Mouse (Mus musculus): ENCODE results near the gene Nr2f1. TPM values are rescaled to one million over a fixed set of nuclear protein-coding genes. Genes with fewer than 3 reads are reported as not detected.
A peak's percentile ranks its signal among the peaks of the same experiment; 100 is the strongest.
"Not testable (repeated sequence)": the region's sequence is repeated elsewhere in the genome, so short reads cannot be mapped to it uniquely, and the experiment has no call there.

Nr2f1 gene
- polyA plus RNA-seq (2014; fragmentation: Nextera tagmentation; extraction: Ambion mirVana): 10.2 and 10.9 TPM in 2 replicates

DNA sequence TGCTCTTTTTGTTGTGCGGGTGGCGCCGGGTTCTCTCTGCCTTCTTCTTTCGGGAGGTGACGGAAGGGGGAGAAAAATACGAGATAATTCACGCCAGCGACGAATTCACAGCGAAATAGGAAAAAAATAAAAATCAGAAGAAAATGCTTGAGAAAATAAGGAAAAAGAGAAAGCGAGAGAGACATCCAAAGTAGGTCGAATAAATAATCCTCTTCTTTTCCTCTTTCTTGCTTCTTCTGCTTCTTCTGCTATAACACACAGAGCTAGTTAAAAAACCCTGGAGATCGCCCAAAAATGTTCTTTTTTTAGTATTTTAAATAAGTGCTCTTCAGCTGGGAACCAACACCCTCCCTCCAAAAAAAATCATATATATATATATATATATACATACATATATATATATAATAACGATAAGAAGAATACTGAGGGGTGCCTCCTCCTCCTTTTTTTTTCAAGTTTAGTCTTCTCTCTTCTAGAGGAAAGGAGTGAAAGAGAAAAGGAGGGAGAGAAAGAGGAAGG, at the start of gene Nr2f1:
Gene Nr2f1 (minus strand): TSS at position 116 of the 519 bp plus-strand sequence.
- no peak for ATAC-seq (replicated peaks; ENCODE audit: insufficient number of reproducible peaks, low FRiP score, low TSS enrichment)
- H3K4me1 ChIP-seq (ENCODE audit: control insufficient read depth, insufficient read depth, low read length): peaks cover 7% of the 10 kb centered on the region
- H3K36me3 ChIP-seq (ENCODE audit: control insufficient read depth, insufficient read depth, low read length): no peaks in the 10 kb centered on the region
- H3K9ac ChIP-seq (ENCODE audit: low read depth, low read length): peak within 1 kb of the TSS; percentile 87
- H3K27ac ChIP-seq (ENCODE audit: low read depth, low read length): peak within 1 kb of the TSS; percentile 97
- H3K4me2 ChIP-seq: peak within 1 kb of the TSS; percentile 77
- H3K9me3 ChIP-seq (replicated peaks; ENCODE audit: control insufficient read depth, low read length): no peaks in the 10 kb centered on the region
- H3K4me3 ChIP-seq (ENCODE audit: low read depth, low read length): peak within 1 kb of the TSS; percentile 81
- H3K27me3 ChIP-seq (ENCODE audit: control insufficient read depth, insufficient read depth, low read length): peaks cover 22% of the 10 kb centered on the region
- WGBS (ENCODE audit: insufficient replicate concordance): 0% methylated on average over 14 of the region's 14 CpGs

- Histone ChIP-seq H3K9me3 (replicated peaks; ENCODE audit: control insufficient read depth, low read length) (no peaks in the 10 kb centered on the region), H3K36me3 (ENCODE audit: control insufficient read depth, insufficient read depth, low read length) (no peaks in the 10 kb centered on the region), H3K9ac (ENCODE audit: low read depth, low read length) (no peak overlapping the region), H3K4me3 (ENCODE audit: low read depth, low read length) (no peak overlapping the region), H3K4me1 (ENCODE audit: control insufficient read depth, insufficient read depth, low read length) (no peaks in the 10 kb centered on the region), H3K27me3 (ENCODE audit: control insufficient read depth, insufficient read depth, low read length) (no peaks in the 10 kb centered on the region), H3K4me2 (no peak overlapping the region), H3K27ac (ENCODE audit: low read depth, low read length) (no peak overlapping the region)
- ATAC-seq (replicated peaks; ENCODE audit: insufficient number of reproducible peaks, low FRiP score, low TSS enrichment): no peak
- WGBS (ENCODE audit: insufficient replicate concordance): 86% methylated on average over 3 of the region's 3 CpGs
These were observed 22.1 kb upstream of the Nr2f1 start for GRCm38 (mm10) chr13:78221680-78222079.

- ATAC-seq (replicated peaks; ENCODE audit: insufficient number of reproducible peaks, low FRiP score, low TSS enrichment); H3K4me1 ChIP-seq (ENCODE audit: control insufficient read depth, insufficient read depth, low read length); H3K4me2 ChIP-seq; H3K9me3 ChIP-seq (replicated peaks; ENCODE audit: control insufficient read depth, low read length); H3K4me3 ChIP-seq (ENCODE audit: low read depth, low read length); H3K36me3 ChIP-seq (ENCODE audit: control insufficient read depth, insufficient read depth, low read length); H3K27me3 ChIP-seq (ENCODE audit: control insufficient read depth, insufficient read depth, low read length); H3K9ac ChIP-seq (ENCODE audit: low read depth, low read length); H3K27ac ChIP-seq (ENCODE audit: low read depth, low read length): not testable (repeated sequence)
- 86% methylated on average over 6 of the region's 6 CpGs for WGBS (ENCODE audit: insufficient replicate concordance)
These were observed 20.7 kb upstream of the Nr2f1 start for GRCm38 (mm10) chr13:78220238-78220637.

GRCm38 (mm10) chr13:78215223-78215622, 15.7 kb upstream of the Nr2f1 start:
- peaks cover 29% of the 10 kb centered on the region for H3K27me3 ChIP-seq (ENCODE audit: control insufficient read depth, insufficient read depth, low read length)
- WGBS (ENCODE audit: insufficient replicate concordance): 55% methylated on average over 2 of the region's 2 CpGs
- no peak overlapping the region for H3K9ac ChIP-seq (ENCODE audit: low read depth, low read length)
- no peaks in the 10 kb centered on the region for H3K9me3 ChIP-seq (replicated peaks; ENCODE audit: control insufficient read depth, low read length)
- H3K4me3 ChIP-seq (ENCODE audit: low read depth, low read length): no peak overlapping the region
- no peak overlapping the region for H3K27ac ChIP-seq (ENCODE audit: low read depth, low read length)
- H3K4me1 ChIP-seq (ENCODE audit: control insufficient read depth, insufficient read depth, low read length): no peaks in the 10 kb centered on the region
- H3K36me3 ChIP-seq (ENCODE audit: control insufficient read depth, insufficient read depth, low read length): no peaks in the 10 kb centered on the region
- H3K4me2 ChIP-seq: no peak overlapping the region
- ATAC-seq (replicated peaks; ENCODE audit: insufficient number of reproducible peaks, low FRiP score, low TSS enrichment): no peak

- H3K9me3 ChIP-seq (replicated peaks; ENCODE audit: control insufficient read depth, low read length): no peaks in the 10 kb centered on the region
- no peak overlapping the region for H3K27ac ChIP-seq (ENCODE audit: low read depth, low read length)
- H3K36me3 ChIP-seq (ENCODE audit: control insufficient read depth, insufficient read depth, low read length): no peaks in the 10 kb centered on the region
- no peak for ATAC-seq (replicated peaks; ENCODE audit: insufficient number of reproducible peaks, low FRiP score, low TSS enrichment)
- 0 out of 2 replicates have a peak, but pooled peaks cover 5% of the 10 kb centered on the region for H3K4me1 ChIP-seq (ENCODE audit: control insufficient read depth, insufficient read depth, low read length)
- no peak overlapping the region for H3K9ac ChIP-seq (ENCODE audit: low read depth, low read length)
- WGBS (ENCODE audit: insufficient replicate concordance): 57% methylated on average over 2 of the region's 2 CpGs
- H3K27me3 ChIP-seq (ENCODE audit: control insufficient read depth, insufficient read depth, low read length): peaks cover 47% of the 10 kb centered on the region
- H3K4me3 ChIP-seq (ENCODE audit: low read depth, low read length): no peak overlapping the region
- no peak overlapping the region for H3K4me2 ChIP-seq
These were observed 13.6 kb upstream of the Nr2f1 start for GRCm38 (mm10) chr13:78213155-78213554.

GRCm38 (mm10) chr13:78212111-78212510, 12.6 kb upstream of the Nr2f1 start:
- H3K36me3 ChIP-seq (ENCODE audit: control insufficient read depth, insufficient read depth, low read length): no peaks in the 10 kb centered on the region
- no peaks in the 10 kb centered on the region for H3K9me3 ChIP-seq (replicated peaks; ENCODE audit: control insufficient read depth, low read length)
- no peak overlapping the region for H3K9ac ChIP-seq (ENCODE audit: low read depth, low read length)
- no peak overlapping the region for H3K27ac ChIP-seq (ENCODE audit: low read depth, low read length)
- H3K4me2 ChIP-seq: no peak overlapping the region
- 31% methylated on average over 15 of the region's 15 CpGs for WGBS (ENCODE audit: insufficient replicate concordance)
- ATAC-seq (replicated peaks; ENCODE audit: insufficient number of reproducible peaks, low FRiP score, low TSS enrichment): no peak
- no peak overlapping the region for H3K4me3 ChIP-seq (ENCODE audit: low read depth, low read length)
- peaks cover 53% of the 10 kb centered on the region for H3K27me3 ChIP-seq (ENCODE audit: control insufficient read depth, insufficient read depth, low read length)
- peaks cover 8% of the 10 kb centered on the region; the same call in 1 of the 2 replicates for H3K4me1 ChIP-seq (ENCODE audit: control insufficient read depth, insufficient read depth, low read length)

DNA sequence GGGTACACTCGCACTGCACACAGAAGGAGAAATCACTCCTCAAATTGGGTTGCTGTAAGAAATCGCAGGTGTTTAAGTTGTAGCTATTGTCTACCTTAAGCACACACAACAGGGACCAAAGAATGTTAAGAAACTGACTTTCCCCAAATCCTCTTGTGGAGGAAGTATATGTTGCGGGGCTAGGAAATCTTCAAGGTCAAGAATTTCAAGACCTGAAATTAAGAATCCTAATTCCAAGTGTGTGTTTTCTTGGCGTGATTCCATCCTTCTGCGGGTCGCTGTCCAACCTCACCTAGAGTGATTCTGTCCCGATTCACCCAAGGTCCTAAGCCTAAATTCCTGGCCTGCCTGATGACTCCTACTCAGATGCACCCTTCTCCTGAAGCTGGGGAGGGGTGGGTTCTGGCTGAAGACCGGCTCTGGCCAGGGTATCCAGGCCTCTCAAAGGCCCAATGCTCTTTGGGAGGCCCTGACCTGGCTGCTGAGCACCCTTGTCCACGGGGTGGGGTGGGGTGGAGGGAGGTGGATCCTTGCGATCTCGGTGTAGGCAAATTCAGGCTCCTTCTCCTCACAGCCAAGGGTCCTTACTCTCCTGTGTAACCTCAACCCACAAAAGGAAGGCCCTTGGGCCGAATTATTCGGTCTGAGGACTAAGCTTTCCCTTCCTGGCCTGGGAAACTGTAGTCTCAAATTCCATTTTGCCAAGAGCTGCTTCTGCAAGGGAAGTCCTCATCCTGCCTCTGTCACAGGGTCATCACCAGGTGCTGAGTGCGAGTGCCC, 11.9 kb upstream of the Nr2f1 start:
- Histone ChIP-seq H3K27me3 (ENCODE audit: control insufficient read depth, insufficient read depth, low read length) (peaks cover 56% of the 10 kb centered on the region), H3K4me3 (ENCODE audit: low read depth, low read length) (no peak overlapping the region), H3K36me3 (ENCODE audit: control insufficient read depth, insufficient read depth, low read length) (no peaks in the 10 kb centered on the region), H3K4me2 (no peak overlapping the region), H3K9ac (ENCODE audit: low read depth, low read length) (no peak overlapping the region), H3K4me1 (ENCODE audit: control insufficient read depth, insufficient read depth, low read length) (peaks cover 8% of the 10 kb centered on the region; the same call in 1 of the 2 replicates), H3K9me3 (replicated peaks; ENCODE audit: control insufficient read depth, low read length) (no peaks in the 10 kb centered on the region), H3K27ac (ENCODE audit: low read depth, low read length) (no peak overlapping the region)
- ATAC-seq (replicated peaks; ENCODE audit: insufficient number of reproducible peaks, low FRiP score, low TSS enrichment): no peak
- WGBS (ENCODE audit: insufficient replicate concordance): 17% methylated on average over 14 of the region's 14 CpGs

- H3K27me3 ChIP-seq (ENCODE audit: control insufficient read depth, insufficient read depth, low read length): peaks cover 59% of the 10 kb centered on the region
These were observed 11.2 kb upstream of the Nr2f1 start for GRCm38 (mm10) chr13:78210748-78211089.

More at GRCm38 (mm10) chr13:78210748-78211089, 11.2 kb upstream of the Nr2f1 start:
- H3K9ac ChIP-seq (ENCODE audit: low read depth, low read length): no peak overlapping the region
- H3K4me1 ChIP-seq (ENCODE audit: control insufficient read depth, insufficient read depth, low read length): peaks cover 8% of the 10 kb centered on the region; the same call in 1 of the 2 replicates
- peak overlapping the region; percentile 79 for H3K4me2 ChIP-seq
- H3K9me3 ChIP-seq (replicated peaks; ENCODE audit: control insufficient read depth, low read length): no peaks in the 10 kb centered on the region
- no peak for ATAC-seq (replicated peaks; ENCODE audit: insufficient number of reproducible peaks, low FRiP score, low TSS enrichment)
- H3K27ac ChIP-seq (ENCODE audit: low read depth, low read length): no peak overlapping the region
- H3K4me3 ChIP-seq (ENCODE audit: low read depth, low read length): peak overlapping the region; percentile 42
- H3K36me3 ChIP-seq (ENCODE audit: control insufficient read depth, insufficient read depth, low read length): no peaks in the 10 kb centered on the region
- WGBS (ENCODE audit: insufficient replicate concordance): 3% methylated on average over 13 of the region's 13 CpGs
